Mouse (Mus musculus): Measurements from ENCODE around the gene Mef2c. TPM values are rescaled to one million over a fixed set of nuclear protein-coding genes. Genes with fewer than 3 reads are reported as not detected.
A peak's percentile ranks its signal among the peaks of the same experiment; 100 is the strongest.

The Mef2c gene
- total and polyA plus RNA-seq, 2 experiments from 2014 or later, result 69.0 to 81.9 TPM

GRCm38 (mm10) chr13:83649795-83650476 lies 146.1 kb downstream of the Mef2c start:
- Histone ChIP-seq H3K4me1 (ENCODE audit: control insufficient read depth, insufficient read depth) (no peaks in the 10 kb centered on the region), H3K27me3 (ENCODE audit: control insufficient read depth, insufficient read depth, low read length) (no peaks in the 10 kb centered on the region), H3K9ac (replicated peaks; ENCODE audit: low read depth, low read length) (no peak overlapping the region), H3K4me3 (ENCODE audit: low read depth, low read length) (no peak overlapping the region), H3K27ac (ENCODE audit: low read depth) (no peak overlapping the region), H3K36me3 (replicated peaks; ENCODE audit: control insufficient read depth, insufficient read depth, low read length) (peaks cover 10% of the 10 kb centered on the region), H3K9me3 (replicated peaks; ENCODE audit: control insufficient read depth, low read length) (no peaks in the 10 kb centered on the region), H3K4me2 (ENCODE audit: low read depth, low read length) (no peak overlapping the region)
- no peak for DNase-seq (ENCODE audit: low spot score)
- no peak for ATAC-seq (ENCODE audit: insufficient read depth, low read depth)
- WGBS, result 70% methylated on average over 12 of the region's 12 CpGs
- TF ChIP-seq CTCF (IDR thresholded peaks at IDR 0.05; ENCODE audit: low read depth) (no peak), EP300 (IDR thresholded peaks at IDR 0.05; ENCODE audit: low read depth) (no peak)

- Histone ChIP-seq H3K9ac (replicated peaks; ENCODE audit: low read depth, low read length) (no peak overlapping the region), H3K9me3 (replicated peaks; ENCODE audit: control insufficient read depth, low read length) (no peaks in the 10 kb centered on the region), H3K27ac (ENCODE audit: low read depth) (no peak overlapping the region), H3K36me3 (replicated peaks; ENCODE audit: control insufficient read depth, insufficient read depth, low read length) (peaks cover 13% of the 10 kb centered on the region), H3K4me2 (ENCODE audit: low read depth, low read length) (no peak overlapping the region), H3K27me3 (ENCODE audit: control insufficient read depth, insufficient read depth, low read length) (no peaks in the 10 kb centered on the region), H3K4me1 (ENCODE audit: control insufficient read depth, insufficient read depth) (no peaks in the 10 kb centered on the region), H3K4me3 (ENCODE audit: low read depth, low read length) (no peak overlapping the region)
- 91% methylated on average over 3 of the region's 3 CpGs for WGBS
- TF ChIP-seq EP300 (IDR thresholded peaks at IDR 0.05; ENCODE audit: low read depth) (no peak), CTCF (IDR thresholded peaks at IDR 0.05; ENCODE audit: low read depth) (no peak)
- DNase-seq (ENCODE audit: low spot score), result no peak
- no peak for ATAC-seq (ENCODE audit: insufficient read depth, low read depth)
Measured at GRCm38 (mm10) chr13:83650807-83651206, 147.0 kb downstream of the Mef2c start.

GRCm38 (mm10) chr13:83651941-83652548 lies 148.2 kb downstream of the Mef2c start:
- 66% methylated on average over 7 of the region's 7 CpGs for WGBS
- Histone ChIP-seq H3K27ac (ENCODE audit: low read depth) (peak overlapping the region; percentile 10; the same call in 1 of the 2 replicates), H3K9ac (replicated peaks; ENCODE audit: low read depth, low read length) (no peak overlapping the region), H3K4me1 (ENCODE audit: control insufficient read depth, insufficient read depth) (no peaks in the 10 kb centered on the region), H3K9me3 (replicated peaks; ENCODE audit: control insufficient read depth, low read length) (no peaks in the 10 kb centered on the region), H3K4me3 (ENCODE audit: low read depth, low read length) (no peak overlapping the region), H3K4me2 (ENCODE audit: low read depth, low read length) (no peak overlapping the region), H3K36me3 (replicated peaks; ENCODE audit: control insufficient read depth, insufficient read depth, low read length) (peaks cover 7% of the 10 kb centered on the region), H3K27me3 (ENCODE audit: control insufficient read depth, insufficient read depth, low read length) (no peaks in the 10 kb centered on the region)
- DNase-seq (ENCODE audit: low spot score) (no peak), ATAC-seq (ENCODE audit: insufficient read depth, low read depth) (no peak)
- no peak for TF ChIP-seq CTCF (IDR thresholded peaks at IDR 0.05; ENCODE audit: low read depth)
- TF ChIP-seq EP300 (IDR thresholded peaks at IDR 0.05; ENCODE audit: low read depth), result no peak

GRCm38 (mm10) chr13:83652560-83652959 lies 148.7 kb downstream of the Mef2c start:
- Histone ChIP-seq H3K27ac (ENCODE audit: low read depth) (no peak overlapping the region), H3K9ac (replicated peaks; ENCODE audit: low read depth, low read length) (no peak overlapping the region), H3K27me3 (ENCODE audit: control insufficient read depth, insufficient read depth, low read length) (no peaks in the 10 kb centered on the region), H3K4me1 (ENCODE audit: control insufficient read depth, insufficient read depth) (no peaks in the 10 kb centered on the region), H3K4me3 (ENCODE audit: low read depth, low read length) (no peak overlapping the region), H3K36me3 (replicated peaks; ENCODE audit: control insufficient read depth, insufficient read depth, low read length) (peaks cover 10% of the 10 kb centered on the region), H3K4me2 (ENCODE audit: low read depth, low read length) (no peak overlapping the region), H3K9me3 (replicated peaks; ENCODE audit: control insufficient read depth, low read length) (no peaks in the 10 kb centered on the region)
- DNase-seq (ENCODE audit: low spot score), result no peak
- no peak for ATAC-seq (ENCODE audit: insufficient read depth, low read depth)
- WGBS, result 62% methylated on average over 8 of the region's 8 CpGs
- TF ChIP-seq CTCF (IDR thresholded peaks at IDR 0.05; ENCODE audit: low read depth), result no peak
- TF ChIP-seq EP300 (IDR thresholded peaks at IDR 0.05; ENCODE audit: low read depth), result no peak

GRCm38 (mm10) chr13:83654889-83655769 lies 151.3 kb downstream of the Mef2c start:
- no peak for ATAC-seq (ENCODE audit: insufficient read depth, low read depth)
- H3K36me3 ChIP-seq (replicated peaks; ENCODE audit: control insufficient read depth, insufficient read depth, low read length), result peaks cover 16% of the 10 kb centered on the region

More at GRCm38 (mm10) chr13:83654889-83655769, 151.3 kb downstream of the Mef2c start:
- Histone ChIP-seq H3K27me3 (ENCODE audit: control insufficient read depth, insufficient read depth, low read length) (no peaks in the 10 kb centered on the region), H3K4me1 (ENCODE audit: control insufficient read depth, insufficient read depth) (no peaks in the 10 kb centered on the region), H3K9me3 (replicated peaks; ENCODE audit: control insufficient read depth, low read length) (no peaks in the 10 kb centered on the region), H3K9ac (replicated peaks; ENCODE audit: low read depth, low read length) (no peak overlapping the region), H3K4me2 (ENCODE audit: low read depth, low read length) (no peak overlapping the region), H3K4me3 (ENCODE audit: low read depth, low read length) (no peak overlapping the region), H3K27ac (ENCODE audit: low read depth) (no peak overlapping the region)
- peak; percentile 82 for DNase-seq (ENCODE audit: low spot score)
- 47% methylated on average over 8 of the region's 8 CpGs for WGBS
- TF ChIP-seq EP300 (IDR thresholded peaks at IDR 0.05; ENCODE audit: low read depth), result no peak
- peak; percentile 82 for TF ChIP-seq CTCF (IDR thresholded peaks at IDR 0.05; ENCODE audit: low read depth)

Data from heart, postnatal 0 days (tissue).